ENCODE assay signal across 29 mouse cellular contexts in genomic region chr8:102627151-102627550, GRCm38 (mm10).
DNase-seq lines count a peak whose midpoint lies in the region; ATAC-seq lines count a peak whose summit lies in the region.
"Had no signal": no experiment of that assay in that cellular context is flagged by ENCODE, and none has a peak within 500 bp of the region (broad histone marks: within the 10 kb centered on the region; RNA-seq: fewer than 3 reads in every experiment).

No protein-coding gene starts in this region.

- H3K27ac ChIP-seq in midbrain, embryonic 11.5 days (ENCODE audit: low read depth, low read length): no peak overlapping the region
- no peak overlapping the region for H3K27ac ChIP-seq in midbrain, embryonic 13.5 days
- no peak overlapping the region for H3K27ac ChIP-seq in neural tube, embryonic 15.5 days (replicated peaks)
- H3K27ac ChIP-seq: embryonic facial prominence, embryonic 12.5 days; embryonic facial prominence, embryonic 15.5 days; forebrain, embryonic 13.5 days; heart, embryonic 15.5 days; hindbrain, embryonic 10.5 days; hindbrain, embryonic 13.5 days; intestine, embryonic 15.5 days had no signal

- WGBS in midbrain, embryonic 11.5 days: 73% methylated on average over 3 of the region's 3 CpGs
- WGBS in midbrain, embryonic 13.5 days: 65% methylated on average over 3 of the region's 3 CpGs
- WGBS in neural tube, embryonic 15.5 days: 75% methylated on average over 3 of the region's 3 CpGs

- no peaks in the 10 kb centered on the region for H3K4me1 ChIP-seq in midbrain, embryonic 11.5 days (ENCODE audit: control insufficient read depth, insufficient read depth, low read length)
- no peaks in the 10 kb centered on the region for H3K4me1 ChIP-seq in midbrain, embryonic 13.5 days (replicated peaks)
- no peaks in the 10 kb centered on the region for H3K4me1 ChIP-seq in neural tube, embryonic 15.5 days
- H3K4me1 ChIP-seq: embryonic facial prominence, embryonic 12.5 days; embryonic facial prominence, embryonic 15.5 days; forebrain, embryonic 13.5 days; heart, embryonic 12.5 days; heart, embryonic 15.5 days; hindbrain, embryonic 10.5 days; hindbrain, embryonic 13.5 days; intestine, embryonic 15.5 days had no signal

- H3K9ac ChIP-seq in midbrain, embryonic 11.5 days (ENCODE audit: low read length): no peak overlapping the region
- no peak overlapping the region for H3K9ac ChIP-seq in midbrain, embryonic 13.5 days (replicated peaks)
- no peak overlapping the region for H3K9ac ChIP-seq in neural tube, embryonic 15.5 days (replicated peaks)
- H3K9ac ChIP-seq: embryonic facial prominence, embryonic 12.5 days; embryonic facial prominence, embryonic 15.5 days; forebrain, embryonic 13.5 days; heart, embryonic 12.5 days; heart, embryonic 15.5 days; hindbrain, embryonic 13.5 days; intestine, embryonic 15.5 days had no signal

- no peak overlapping the region for H3K4me2 ChIP-seq in midbrain, embryonic 11.5 days
- no peak overlapping the region for H3K4me2 ChIP-seq in midbrain, embryonic 13.5 days (replicated peaks)
- H3K4me2 ChIP-seq in neural tube, embryonic 15.5 days: no peak overlapping the region
- H3K4me2 ChIP-seq: embryonic facial prominence, embryonic 12.5 days; embryonic facial prominence, embryonic 15.5 days; forebrain, embryonic 13.5 days; heart, embryonic 12.5 days; heart, embryonic 15.5 days; hindbrain, embryonic 13.5 days; intestine, embryonic 15.5 days had no signal

- no peak for ATAC-seq in midbrain, embryonic 11.5 days (ENCODE audit: low FRiP score)
- no peak for ATAC-seq in midbrain, embryonic 13.5 days
- ATAC-seq in neural tube, embryonic 15.5 days (ENCODE audit: low FRiP score): no peak
- ATAC-seq: forebrain, embryonic 13.5 days; forebrain, embryonic 16.5 days; hindbrain, embryonic 16.5 days; intestine, embryonic 15.5 days had no signal

- H3K36me3 ChIP-seq in midbrain, embryonic 11.5 days (ENCODE audit: control insufficient read depth, insufficient read depth, low read length): no peaks in the 10 kb centered on the region
- H3K36me3 ChIP-seq in midbrain, embryonic 13.5 days: no peaks in the 10 kb centered on the region
- H3K36me3 ChIP-seq in neural tube, embryonic 15.5 days: no peaks in the 10 kb centered on the region
- H3K36me3 ChIP-seq: G1E; heart, embryonic 12.5 days; heart, embryonic 15.5 days; hindbrain, embryonic 10.5 days; hindbrain, embryonic 13.5 days; intestine, embryonic 15.5 days had no signal

- no peaks in the 10 kb centered on the region for H3K9me3 ChIP-seq in midbrain, embryonic 11.5 days (ENCODE audit: control insufficient read depth, low read length)
- H3K9me3 ChIP-seq in midbrain, embryonic 13.5 days: no peaks in the 10 kb centered on the region
- H3K9me3 ChIP-seq in neural tube, embryonic 15.5 days (replicated peaks): no peaks in the 10 kb centered on the region
- H3K9me3 ChIP-seq: embryonic facial prominence, embryonic 12.5 days; embryonic facial prominence, embryonic 15.5 days; forebrain, embryonic 13.5 days; heart, embryonic 12.5 days; heart, embryonic 15.5 days; hindbrain, embryonic 10.5 days; hindbrain, embryonic 13.5 days; intestine, embryonic 15.5 days had no signal

- H3K4me3 ChIP-seq in midbrain, embryonic 11.5 days (ENCODE audit: low read depth, low read length): no peak overlapping the region
- no peak overlapping the region for H3K4me3 ChIP-seq in midbrain, embryonic 13.5 days (replicated peaks)
- no peak overlapping the region for H3K4me3 ChIP-seq in neural tube, embryonic 15.5 days (replicated peaks)
- H3K4me3 ChIP-seq: embryonic facial prominence, embryonic 12.5 days; embryonic facial prominence, embryonic 15.5 days; forebrain, embryonic 13.5 days; heart, embryonic 12.5 days; heart, embryonic 15.5 days; hindbrain, embryonic 10.5 days; hindbrain, embryonic 13.5 days; intestine, embryonic 15.5 days had no signal

- H3K27me3 ChIP-seq in midbrain, embryonic 11.5 days (ENCODE audit: control insufficient read depth, insufficient read depth, low read length): no peaks in the 10 kb centered on the region
- no peaks in the 10 kb centered on the region for H3K27me3 ChIP-seq in midbrain, embryonic 13.5 days
- H3K27me3 ChIP-seq in neural tube, embryonic 15.5 days (replicated peaks): no peaks in the 10 kb centered on the region
- H3K27me3 ChIP-seq: CH12.LX; embryonic facial prominence, embryonic 12.5 days; embryonic facial prominence, embryonic 15.5 days; forebrain, embryonic 13.5 days; heart, embryonic 12.5 days; heart, embryonic 15.5 days; hindbrain, embryonic 13.5 days; intestine, embryonic 15.5 days had no signal

- DNase-seq in midbrain, embryonic 11.5 days (ENCODE audit: low spot score, missing footprints): peak; percentile 17
- DNase-seq in MN1 (ENCODE audit: low spot score): peak; percentile 6
- peak; percentile 43 for DNase-seq in retina, embryonic 14.5 days (ENCODE audit: low spot score)
- no peak for DNase-seq in heart, adult 8-10 months (ENCODE audit: low spot score)
- no peak for DNase-seq in lung, postnatal 4 days
- DNase-seq: adrenal gland, adult 2 months; adrenal gland, postnatal 14 days; cerebellum, adult 11 months; cerebellum, adult 2 months; cerebellum, adult 9-11 months; cerebellum, postnatal 25 days; gastrocnemius, postnatal 10 days; heart, adult 11 months; heart, postnatal 10 days; heart, postnatal 36 days had no signal

Comparison
In these comparisons a context has a peak if more than half of its experiments do, and no peak if none do; other contexts are left out.
1. DNase-seq: peak in midbrain, embryonic 11.5 days (single experiment), MN1 (single experiment) and retina, embryonic 14.5 days (single experiment); none in heart, adult 8-10 months (single experiment) and lung, postnatal 4 days (0 of 2).